Mouse (Mus musculus) testis, adult 2 months (tissue): ENCODE measurements around the gene Ltk.

Experiments
- CTCF ChIP-seq: fragments of 200-500 bp; IDR thresholded peaks from 2 replicates; pipeline ENCODE4 v1.5.1; 2012; ENCODE audit warnings: low read depth, mild to moderate bottlenecking, inconsistent platforms, low read length, moderate library complexity; ENCODE audit not compliant: control insufficient read depth, insufficient read depth, insufficient replicate concordance
- POLR2A ChIP-seq: fragments of 200-500 bp; IDR thresholded peaks from 2 replicates; pipeline ENCODE4 v1.6.1; 2012; ENCODE audit warnings: low read depth, mild to moderate bottlenecking, inconsistent platforms, low read length, moderate library complexity; ENCODE audit not compliant: control insufficient read depth

- TF ChIP-seq POLR2A (no peak), CTCF (no peak)
These were observed 48.2 kb upstream of the Ltk start for GRCm38 (mm10) chr2:119808438-119808837.
